Mouse (Mus musculus) regulatory T cell (primary cell): Measurements from ENCODE around the gene Tie1.

Experiments
- in situ Hi-C: fragments of 300-600 bp; cut with MboI, MseI; formaldehyde crosslinking; loops from one replicate; pipeline ENCODE4 v1.15.1; 2025; ENCODE audit warnings: high pct_unique_total_duplicates

Tie1 gene

DNA sequence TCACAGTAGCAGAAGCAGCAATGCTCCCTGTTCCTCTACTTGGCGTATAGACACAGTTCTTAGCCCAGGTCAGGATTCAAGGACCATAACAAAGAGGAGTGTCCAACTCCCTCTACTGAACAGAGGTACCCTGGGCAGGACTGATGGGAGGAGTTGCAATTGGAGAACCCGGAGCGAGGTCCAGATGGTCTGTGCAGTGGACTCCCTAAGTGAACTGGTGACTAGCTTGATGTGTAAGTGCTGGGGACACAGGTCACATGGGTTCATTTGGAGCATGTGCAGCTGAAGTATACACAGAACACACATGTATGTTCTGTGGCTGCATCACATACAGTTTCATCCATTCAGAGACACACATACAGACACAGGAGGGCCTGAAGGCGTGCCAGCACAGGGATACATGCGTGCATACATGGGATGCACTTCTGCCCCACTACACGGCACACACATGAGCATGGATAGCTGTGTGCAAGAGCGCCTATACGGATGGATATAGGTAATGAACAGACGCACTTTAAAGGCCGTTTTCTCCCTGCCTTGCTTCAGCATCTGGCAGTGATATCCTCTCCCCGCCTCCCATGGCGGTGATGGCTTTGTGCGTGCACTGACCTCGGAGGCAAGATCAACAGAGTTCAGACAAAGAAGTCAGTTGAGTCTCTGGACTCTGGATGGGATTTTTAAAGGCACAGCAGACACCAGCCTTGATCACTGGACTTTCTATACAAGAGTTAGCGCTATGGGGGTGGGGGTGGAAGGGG, 12.9 kb downstream of the Tie1 start:
- in situ Hi-C loops, result no loop called here

DNA sequence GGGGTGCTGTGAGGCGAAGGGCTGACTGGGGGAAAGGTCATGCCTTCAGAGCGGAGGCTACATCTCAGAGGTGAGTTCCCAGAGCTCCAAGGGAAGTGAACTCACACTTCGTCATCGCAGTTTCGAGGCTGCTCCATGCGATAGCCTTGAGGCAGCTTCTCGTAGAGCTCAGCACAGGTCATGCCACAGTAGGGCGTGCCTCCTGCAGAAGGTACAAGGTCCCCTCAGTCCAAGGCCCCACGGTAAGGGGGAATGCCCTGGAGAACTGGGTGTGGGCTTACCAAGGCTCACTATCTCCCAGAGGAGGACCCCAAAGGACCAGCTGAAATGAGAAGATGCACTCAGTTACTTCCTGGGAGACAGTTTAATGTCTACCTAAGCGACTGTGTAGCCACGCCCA, 17.2 kb downstream of the Tie1 start:
- in situ Hi-C loops, result no loop called here

DNA sequence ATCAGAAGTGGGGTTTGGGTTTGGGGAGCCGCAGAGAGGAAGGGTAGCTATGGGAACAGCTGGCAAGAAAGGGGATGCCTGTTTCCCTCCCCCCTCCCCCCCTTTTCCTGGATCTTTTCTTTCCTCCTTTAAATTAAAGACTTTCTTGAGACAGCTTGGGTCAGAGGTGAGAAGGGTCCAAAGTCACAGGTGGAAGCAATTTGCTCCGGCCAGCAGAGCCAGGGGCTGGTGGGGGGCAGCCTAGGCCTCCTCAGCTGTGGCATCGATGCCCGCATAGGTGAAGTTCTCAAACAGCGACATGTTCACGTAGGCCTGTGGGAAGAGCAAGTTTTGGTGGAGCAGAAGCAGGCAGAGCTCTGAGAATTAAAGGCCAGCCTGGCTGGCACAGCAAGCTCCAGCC, 18.6 kb downstream of the Tie1 start:
- in situ Hi-C loops, result no loop called here

DNA sequence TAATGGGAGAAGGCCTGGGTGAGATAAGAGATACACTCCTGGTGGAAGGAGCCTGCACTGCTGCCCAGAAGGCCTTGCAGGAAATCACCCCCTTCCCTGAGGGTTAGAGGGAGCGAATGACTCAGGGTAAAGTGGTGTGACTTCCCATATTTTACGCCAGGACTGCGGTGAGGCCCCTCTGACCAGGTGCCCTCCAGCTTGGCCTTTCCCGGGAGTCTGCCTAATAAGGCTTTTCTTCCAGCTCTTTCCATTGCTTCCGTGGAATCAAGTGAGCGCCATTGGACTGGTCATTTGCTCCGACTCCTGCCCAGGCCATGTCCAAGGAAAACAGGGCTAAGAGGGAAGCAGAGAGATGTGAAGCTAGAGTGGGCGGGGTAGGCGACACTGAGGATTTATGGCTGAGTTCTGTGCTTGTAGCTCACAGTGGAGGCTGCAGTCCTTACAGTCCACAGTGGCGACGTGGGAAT, 24.1 kb downstream of the Tie1 start:
- in situ Hi-C loops, result no loop called here

DNA sequence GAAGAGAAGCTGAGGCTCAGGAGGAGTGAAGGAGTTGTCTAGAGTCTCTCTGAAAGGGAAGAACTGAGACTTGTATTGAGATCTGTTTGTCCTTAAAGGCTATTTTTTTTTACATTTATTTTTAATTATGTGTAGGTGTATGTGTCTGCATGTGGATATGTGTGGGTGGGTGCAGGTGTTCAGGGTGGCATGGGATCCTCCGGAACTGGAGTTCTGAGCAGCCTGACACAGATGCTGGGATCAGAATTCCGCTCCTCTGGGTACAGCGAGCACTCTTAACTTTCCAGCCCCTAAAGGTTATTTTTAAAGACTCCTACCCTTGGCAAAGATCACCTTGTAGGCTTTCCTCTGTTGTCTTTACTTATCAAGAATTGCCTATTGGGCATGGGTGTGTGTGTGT, 24.9 kb downstream of the Tie1 start:
- in situ Hi-C loops, result no loop called here

DNA sequence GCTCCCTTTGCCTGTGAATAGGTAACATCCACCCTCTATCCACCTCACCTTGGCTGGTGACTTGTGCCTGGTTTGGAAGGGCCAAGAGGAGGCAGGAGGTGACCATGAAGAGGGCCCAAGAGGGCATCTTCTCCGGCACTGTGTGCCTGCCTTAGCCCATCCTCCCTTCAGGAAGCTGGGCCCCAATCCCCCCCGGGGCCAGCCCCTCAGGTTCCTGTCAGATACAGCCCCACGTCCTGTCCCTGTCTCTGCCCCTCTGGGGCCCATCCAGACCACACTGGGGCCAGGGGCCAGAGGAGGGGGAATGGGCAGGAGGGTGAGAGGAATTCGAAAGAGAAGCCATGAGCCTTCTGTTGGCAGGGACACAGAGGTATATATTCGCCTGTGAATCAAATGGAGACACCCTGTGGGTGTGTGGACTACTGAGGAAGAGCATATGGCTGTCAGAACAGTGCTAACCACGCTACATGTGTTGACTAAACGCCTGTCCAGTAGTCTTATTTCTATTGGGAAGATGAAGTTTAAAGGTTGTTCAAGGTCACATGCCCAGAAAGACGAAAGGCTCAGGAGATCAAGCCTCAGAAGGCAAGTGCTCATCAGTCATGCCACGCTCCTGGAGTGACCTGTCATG, 32.4 kb downstream of the Tie1 start, which contains the start of gene Mpl:
Gene Mpl (minus strand): TSS at position 169 of the 631 bp plus-strand sequence.
- in situ Hi-C loops, result no loop called here

DNA sequence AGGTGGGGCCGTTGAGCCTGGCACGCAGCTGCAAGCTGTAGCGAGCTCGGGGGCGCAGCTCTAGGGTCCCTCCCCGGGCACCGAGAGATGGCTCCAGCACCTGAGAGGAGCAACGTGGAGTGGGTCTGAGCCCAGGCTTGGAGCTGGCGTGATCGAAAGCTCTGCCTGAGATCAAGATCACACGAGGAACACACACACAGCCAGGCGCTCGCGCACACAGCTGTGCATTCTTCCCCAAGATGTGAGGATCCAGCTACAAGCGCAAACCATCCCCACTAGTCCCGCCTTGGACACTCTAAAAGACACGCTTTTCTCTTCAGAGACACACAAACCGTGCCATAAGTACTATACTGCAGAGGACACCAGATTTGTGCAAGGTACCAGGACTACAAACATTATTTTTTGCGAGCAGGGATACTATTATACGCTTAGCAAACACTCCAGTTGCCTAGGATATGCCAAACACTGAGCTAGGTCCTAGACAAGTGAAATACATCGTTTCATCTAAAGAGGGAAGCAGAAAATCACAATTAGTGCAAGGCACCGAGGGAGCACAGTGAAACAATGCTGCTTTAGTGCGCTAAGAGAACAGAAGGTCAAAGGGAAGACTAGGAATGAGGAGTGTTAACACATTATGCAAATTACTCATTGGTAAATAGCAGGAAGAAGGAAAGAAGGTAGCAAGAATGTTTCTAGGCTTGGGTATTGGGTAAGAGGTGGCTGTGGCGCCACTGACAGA, 43.3 kb downstream of the Tie1 start:
- in situ Hi-C loops, result no loop called here

DNA sequence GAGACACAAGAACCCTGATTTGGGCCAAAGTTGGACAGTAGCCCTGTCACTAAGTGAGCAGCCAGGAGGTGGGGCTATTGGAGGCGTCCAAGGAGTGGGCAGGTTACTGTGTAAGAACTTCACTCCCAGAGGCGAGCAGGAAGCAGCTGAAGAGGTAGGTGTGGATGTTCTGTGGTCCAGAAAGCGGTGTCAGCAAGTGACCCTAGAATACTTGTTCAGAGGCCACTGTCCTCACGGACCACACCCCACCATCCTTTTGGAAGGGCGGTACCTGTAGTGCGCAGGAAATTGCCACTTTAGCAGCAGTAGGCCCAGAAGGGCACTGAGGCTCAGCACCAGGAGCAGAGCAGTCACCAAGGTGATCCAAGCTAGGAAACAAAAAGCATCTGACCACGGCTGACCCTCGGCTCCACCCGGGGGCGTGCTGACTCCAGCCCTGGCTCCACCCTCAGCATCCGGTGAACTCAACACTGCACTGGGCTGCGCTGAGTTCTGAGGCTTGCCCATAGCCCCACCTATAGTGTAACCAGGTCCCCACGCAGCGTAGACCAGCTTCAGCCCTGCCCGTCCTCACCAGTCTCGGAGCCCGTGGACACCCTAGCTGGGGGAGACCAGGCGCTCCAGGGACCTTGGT, 44.0 kb downstream of the Tie1 start:
- in situ Hi-C loops, result no loop called here

DNA sequence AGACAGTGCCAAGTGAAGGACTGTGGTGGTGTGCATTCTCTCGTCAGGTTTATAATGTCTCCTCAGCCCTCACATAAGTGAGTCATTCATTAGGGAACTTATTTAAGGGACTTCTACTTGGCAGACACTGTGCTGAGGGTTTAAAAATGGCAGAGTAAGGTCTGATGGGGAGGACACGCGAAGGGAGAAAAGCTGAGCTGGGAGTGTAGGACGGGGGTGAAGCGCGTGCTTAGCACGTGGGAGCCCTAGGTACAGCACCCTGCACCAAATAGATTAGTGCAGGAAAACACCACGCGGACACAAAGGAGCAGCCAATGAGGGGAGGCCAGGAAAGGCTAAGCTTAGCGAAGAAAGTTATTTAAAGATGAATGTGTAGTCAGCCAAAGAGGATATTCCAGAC, 44.8 kb downstream of the Tie1 start:
- in situ Hi-C loops, result no loop called here

DNA sequence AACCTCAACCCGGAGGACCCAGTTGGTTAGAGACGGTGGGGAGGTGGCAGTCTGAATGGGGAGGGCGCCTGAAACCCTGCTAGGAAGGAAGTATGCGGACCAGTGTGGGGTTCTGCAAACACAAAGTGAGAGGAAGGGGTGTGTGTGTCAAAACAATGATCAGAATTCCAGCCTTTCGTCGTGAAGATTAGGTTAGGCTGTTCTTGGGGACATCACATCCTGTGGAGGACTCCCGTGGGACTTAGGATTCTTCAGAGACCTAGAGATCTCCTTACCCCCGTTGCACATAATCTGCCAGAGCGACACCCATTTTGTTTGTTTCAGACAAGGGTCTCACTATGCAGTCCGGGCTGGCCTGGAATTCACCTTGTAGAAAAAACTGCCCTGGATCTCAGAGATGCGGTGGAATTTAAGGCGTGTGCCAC, 52.0 kb downstream of the Tie1 start:
- in situ Hi-C loops, result no loop called here

DNA sequence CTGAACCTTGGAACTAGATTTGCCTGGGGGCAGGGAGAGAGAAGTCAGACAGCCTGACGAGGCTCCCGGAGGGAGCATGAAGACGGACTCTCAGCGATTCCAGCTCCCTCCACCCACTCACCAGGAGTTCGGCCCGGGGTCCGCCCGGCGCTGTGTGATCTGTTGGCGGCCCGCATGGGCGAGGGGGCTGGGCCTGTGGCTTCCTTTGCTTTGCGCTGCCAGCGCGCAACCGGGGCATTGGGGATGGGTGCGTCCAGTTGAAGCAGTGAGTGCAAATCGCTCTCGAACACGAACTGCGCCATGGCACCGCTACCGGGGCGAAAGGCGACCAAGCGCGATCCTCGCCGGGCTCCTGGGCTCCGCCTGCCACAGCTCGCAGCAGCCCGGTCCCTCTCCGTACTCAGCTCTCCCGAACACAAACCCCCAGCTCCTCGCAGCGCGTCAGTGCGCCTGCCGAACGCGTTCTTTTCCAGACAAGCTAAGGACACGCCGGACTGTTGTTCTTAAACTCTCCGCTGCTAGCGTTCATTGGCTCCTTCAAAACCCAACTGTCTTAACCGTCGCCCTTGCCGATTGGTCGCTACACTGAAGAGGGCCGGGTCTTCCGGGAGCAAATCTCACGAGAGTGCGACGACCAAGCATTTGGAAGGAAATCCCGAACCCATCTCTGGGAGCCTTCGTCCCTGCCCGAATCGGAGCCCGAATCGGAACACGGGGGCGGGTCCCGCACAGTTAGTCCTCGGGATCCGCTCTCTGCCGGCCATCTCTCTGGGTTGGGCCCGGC, 52.8 kb downstream of the Tie1 start, which contains the start of gene Cdc20:
Gene Cdc20 (minus strand): TSS at position 533 of the 784 bp plus-strand sequence.
- in situ Hi-C loops, result no loop called here

DNA sequence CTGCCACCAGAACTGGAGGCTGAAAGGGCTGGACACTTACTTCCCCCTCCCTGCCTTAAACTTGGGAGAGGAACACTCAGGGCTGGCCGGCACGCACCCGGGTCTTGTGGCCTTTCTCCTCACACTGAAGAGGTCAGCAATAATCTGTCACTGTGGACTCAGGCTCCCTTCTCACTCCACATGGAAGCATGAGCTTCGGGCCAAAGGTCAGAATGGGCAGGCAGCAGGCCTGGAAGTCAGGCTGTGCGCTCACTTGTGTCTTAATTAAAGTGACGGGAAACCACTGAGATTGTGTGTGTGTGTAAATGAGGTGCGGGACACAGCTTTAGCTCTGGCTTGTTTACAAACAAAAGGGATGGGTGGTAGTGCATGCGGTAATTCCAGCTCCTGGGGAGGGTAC, 57.5 kb downstream of the Tie1 start:
- in situ Hi-C loops, result loop anchor here (5.0 kb wide), 1 partner anchor 695 kb away; no protein-coding TSS in a partner anchor

DNA sequence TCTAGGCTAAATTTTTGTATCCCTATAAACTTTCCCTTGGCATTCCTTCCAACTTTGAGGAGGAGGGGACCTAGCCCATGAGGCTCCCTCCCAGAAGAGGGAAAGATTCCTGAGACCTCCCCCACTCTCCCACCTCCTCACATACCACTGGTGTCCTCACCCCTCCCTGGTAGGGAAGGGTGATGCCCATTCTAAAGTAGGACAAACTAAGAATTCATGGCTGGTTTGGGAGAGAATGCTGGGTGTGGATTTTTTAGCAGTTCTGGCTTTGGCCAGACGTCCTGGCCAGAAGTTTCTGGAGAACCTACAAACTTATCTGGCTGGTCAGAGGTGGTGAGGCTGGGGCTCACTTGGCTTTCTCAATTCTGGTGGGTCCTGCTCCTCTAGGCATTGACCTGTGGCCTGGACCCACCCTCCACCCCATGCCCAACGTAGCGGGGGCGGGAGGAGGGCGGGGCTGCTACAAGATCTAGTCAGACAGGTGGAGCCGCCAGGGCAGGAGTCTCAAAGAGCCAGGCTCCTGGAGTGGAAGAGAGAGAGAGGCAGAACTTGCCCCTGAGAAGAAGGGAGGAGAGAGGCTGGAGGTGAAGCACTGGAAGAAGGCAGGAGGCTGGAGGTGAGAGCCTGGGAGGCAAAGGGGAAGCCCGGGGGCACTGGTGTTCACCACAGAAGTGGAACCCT, 60.5 kb downstream of the Tie1 start:
- in situ Hi-C loops, result no loop called here

DNA sequence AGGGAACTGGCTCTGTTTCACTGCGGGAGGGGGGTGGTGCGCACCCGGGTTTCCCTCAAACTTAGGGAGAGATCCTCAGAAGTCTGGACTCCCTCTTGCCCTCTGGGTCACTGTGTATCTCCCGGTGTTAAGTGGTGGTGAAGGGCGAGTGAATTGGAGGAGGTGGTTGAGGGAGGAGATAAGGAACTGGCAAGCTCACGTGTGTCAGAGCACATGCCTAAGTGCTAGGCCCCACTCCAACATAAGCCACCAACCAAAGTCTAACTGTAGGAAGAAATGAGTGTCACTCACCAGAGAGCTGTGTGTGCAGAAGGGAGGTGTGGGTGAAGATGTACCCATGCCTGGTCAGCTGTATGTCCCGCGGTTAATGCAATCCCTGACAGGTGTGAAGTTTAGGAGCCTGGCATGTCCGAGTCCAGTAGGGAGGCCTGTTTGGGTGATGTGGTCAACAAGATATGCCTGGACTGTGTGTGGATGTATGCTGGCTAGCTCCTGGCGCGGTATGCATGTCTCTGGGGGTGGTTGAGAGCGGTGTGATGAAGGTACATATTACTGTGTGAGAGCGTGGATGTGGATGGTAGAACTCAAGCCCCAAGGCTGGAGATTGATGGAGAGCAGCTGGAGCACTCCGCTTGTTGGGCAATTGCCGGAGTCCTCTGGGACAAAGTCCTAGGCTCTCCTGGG, 61.2 kb downstream of the Tie1 start:
- in situ Hi-C loops, result no loop called here

DNA sequence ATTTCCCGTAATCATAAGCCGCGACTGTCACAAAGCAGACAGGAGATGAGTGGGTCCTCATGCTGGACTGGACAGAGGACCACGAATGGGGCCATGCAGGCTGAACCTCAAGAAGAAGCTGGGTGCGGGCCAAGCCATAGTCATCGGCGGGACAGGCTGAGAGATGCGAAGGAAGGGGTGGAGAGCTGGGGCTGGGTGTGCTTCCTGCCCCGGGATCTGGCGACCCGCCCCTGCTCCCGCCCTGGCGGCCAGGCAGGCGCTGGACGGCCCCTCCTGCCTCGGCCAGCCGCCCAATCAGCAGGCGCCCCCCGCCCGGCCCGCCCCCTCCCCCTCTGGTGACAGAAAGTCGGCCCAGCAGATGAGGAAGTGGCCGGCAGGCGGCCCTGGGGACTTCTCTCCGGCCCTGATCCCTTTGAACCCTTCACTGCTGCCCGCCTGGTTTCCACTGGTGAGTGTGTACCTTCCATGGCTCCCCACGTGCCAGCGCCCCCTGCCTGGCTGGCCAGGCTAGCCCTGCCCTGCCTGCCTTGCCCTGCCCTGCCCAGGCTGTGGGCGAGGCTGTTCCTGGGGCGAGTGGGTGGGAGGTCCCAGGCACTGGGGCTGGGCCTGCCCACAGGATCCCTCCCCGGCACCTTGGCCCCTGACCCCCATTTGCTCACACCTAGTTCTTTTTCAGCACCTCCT, 62.0 kb downstream of the Tie1 start, which contains the start of gene Elovl1:
Gene Elovl1 (plus strand): TSS at position 326 of the 684 bp plus-strand sequence.
- in situ Hi-C loops, result no loop called here

DNA sequence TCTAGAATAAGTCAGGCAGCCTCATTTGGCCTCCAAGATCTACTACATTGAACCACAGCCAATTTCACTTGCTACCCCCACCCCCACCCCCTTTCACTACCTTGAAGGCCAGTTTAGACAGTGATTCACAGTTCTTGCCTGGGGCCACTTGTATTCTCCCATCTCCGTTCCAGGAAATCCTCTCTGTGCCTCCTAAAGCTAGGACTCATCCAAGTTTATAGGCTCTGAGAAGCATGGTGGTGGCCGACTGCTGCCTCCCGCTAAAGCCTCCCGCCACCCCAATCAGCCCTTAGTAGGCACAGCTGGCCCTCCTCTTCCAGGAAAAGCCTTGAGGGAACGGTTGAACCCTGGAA, 62.5 kb downstream of the Tie1 start:
- in situ Hi-C loops, result no loop called here

DNA sequence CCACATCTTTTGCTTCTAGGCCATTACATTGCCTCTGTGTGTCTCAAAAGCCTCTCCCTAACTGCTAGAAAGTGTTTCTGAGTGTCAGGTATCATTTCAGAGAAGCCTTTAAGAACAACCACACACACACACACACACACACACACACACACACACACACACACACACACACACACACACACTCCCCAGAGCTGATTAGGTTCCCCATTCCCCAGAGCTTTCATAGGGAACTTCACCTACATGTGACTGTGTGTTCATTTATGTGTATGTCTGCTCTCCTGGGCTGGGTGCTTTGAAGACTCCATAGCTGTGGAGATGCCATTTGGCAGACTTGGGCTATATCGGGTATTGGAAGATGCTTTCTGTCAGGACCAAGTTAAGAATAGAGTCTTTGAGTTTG, 64.5 kb downstream of the Tie1 start:
- in situ Hi-C loops, result no loop called here

DNA sequence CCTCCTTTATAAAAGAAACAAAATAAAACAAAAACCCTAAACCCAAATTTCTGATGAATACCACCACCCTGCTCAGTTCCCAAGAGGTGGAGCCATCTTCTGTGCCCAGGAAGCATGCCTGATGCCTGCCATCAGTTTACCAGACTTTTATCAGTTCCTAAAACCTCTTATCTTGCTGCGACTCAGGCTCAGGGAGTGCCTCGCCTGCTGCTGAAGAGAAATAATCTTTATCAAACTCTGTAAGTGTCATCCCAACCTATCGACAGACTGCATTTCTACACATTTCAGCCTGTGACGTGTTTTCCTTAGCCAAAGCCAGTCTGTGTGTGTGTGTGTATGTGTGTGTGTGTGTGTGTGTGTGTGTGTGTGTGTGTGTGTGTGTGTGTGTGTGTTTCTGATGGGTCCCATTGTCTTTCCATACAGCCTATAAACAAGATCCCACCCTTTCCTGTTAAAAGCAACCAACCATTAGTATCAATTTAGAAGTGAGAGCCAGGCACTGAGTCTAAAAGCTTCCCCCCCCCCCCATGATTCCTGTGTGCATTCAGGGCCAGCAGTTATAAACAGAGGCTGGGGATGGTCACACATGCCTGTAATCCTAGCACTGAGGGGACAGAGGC, 65.2 kb downstream of the Tie1 start:
- in situ Hi-C loops, result no loop called here

DNA sequence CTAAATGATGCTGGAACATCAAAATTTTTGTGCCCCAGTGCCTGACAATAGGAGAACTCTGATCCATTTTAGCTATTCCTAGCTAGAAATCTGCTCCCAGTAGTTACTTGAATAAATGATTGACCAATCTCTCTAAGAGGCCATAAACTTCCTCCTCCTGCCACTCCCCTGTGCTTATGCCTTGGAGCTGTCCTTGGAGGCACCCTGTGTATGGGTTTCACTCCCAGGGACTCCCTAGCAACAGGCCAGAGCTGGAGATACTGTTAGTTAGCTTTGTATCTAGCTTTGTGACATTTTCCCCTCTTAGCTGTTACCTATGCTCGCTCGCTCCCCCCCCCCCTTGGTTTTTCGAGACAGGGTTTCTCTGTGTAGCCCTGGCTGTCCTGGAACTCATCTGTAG, 68.5 kb downstream of the Tie1 start:
- in situ Hi-C loops, result no loop called here
